Mouse (Mus musculus) forebrain, embryonic 11.5 days (tissue): ENCODE data around the gene Mgme1. TPM values are rescaled to one million over a fixed set of nuclear protein-coding genes. Genes with fewer than 3 reads are reported as not detected.

Experiments used
- ATAC-seq: fragments of 200-750 bp; cut with Nextera tagmentation; replicated peaks from 2 replicates; pipeline ENCODE4 v1.8.0; 2017; ENCODE audit warnings: moderate TSS enrichment; ENCODE audit not compliant: low FRiP score
- DNase-seq: peaks from one replicate; pipeline ENCODE4 v3.0.0-alpha.2; 2017; ENCODE audit warnings: low spot score
- H3K27ac ChIP-seq: fragments of 300-500 bp; sonication (generic); 2 replicates; pipeline ENCODE4 v1.5.1; 2014; ENCODE audit warnings: low read depth, low read length
- H3K27me3 ChIP-seq: fragments of 300-500 bp; sonication (generic); 2 replicates; pipeline ENCODE4 v1.6.1; 2014; ENCODE audit warnings: mild to moderate bottlenecking, low read length, mixed read lengths; ENCODE audit not compliant: control insufficient read depth, insufficient read depth
- H3K36me3 ChIP-seq: fragments of 300-500 bp; sonication (generic); 2 replicates; pipeline ENCODE4 v1.6.1; 2014; ENCODE audit warnings: mild to moderate bottlenecking, low read length, moderate library complexity, mixed read lengths; ENCODE audit not compliant: control insufficient read depth, insufficient read depth
- H3K4me1 ChIP-seq: fragments of 300-500 bp; sonication (generic); replicated peaks from 2 replicates; pipeline ENCODE4 v1.6.1; 2014; ENCODE audit warnings: low read length, mixed read lengths; ENCODE audit not compliant: control insufficient read depth, insufficient read depth
- H3K4me2 ChIP-seq: fragments of 300-500 bp; sonication (generic); 2 replicates; pipeline ENCODE4 v1.6.1; 2014; ENCODE audit warnings: low read depth, mild to moderate bottlenecking, low read length, moderate library complexity, mixed read lengths; ENCODE audit not compliant: severe bottlenecking
- H3K4me3 ChIP-seq: fragments of 300-500 bp; sonication (generic); 2 replicates; pipeline ENCODE4 v1.5.1; 2014; ENCODE audit warnings: low read depth, low read length
- H3K9ac ChIP-seq: fragments of 300-500 bp; sonication (generic); 2 replicates; pipeline ENCODE4 v1.6.1; 2014; ENCODE audit warnings: low read length
- H3K9me3 ChIP-seq: fragments of 300-500 bp; sonication (generic); 2 replicates; pipeline ENCODE4 v1.6.1; 2016; ENCODE audit warnings: low read length, mixed read lengths; ENCODE audit not compliant: control insufficient read depth
- WGBS: fragments of 180-500 bp; shearing (Covaris S2); extraction: QIAGEN DNeasy Blood & Tissue Kit; methylation state at CpG from one replicate; pipeline ENCODE4 v1.1.7; 2014; 5-methylcytosine and 5-hydroxymethylcytosine counted together
- polyA plus RNA-seq: library from polyadenylated mRNA; unstranded; fragments of >200 nt; fragmentation: Nextera tagmentation; extraction: Ambion mirVana; gene quantifications from 2 replicates; pipeline ENCODE4 v1.2.1, GENCODE M21; 2014

Mgme1 gene
- polyA plus RNA-seq, 1 experiment from 2014 or later, result 19.9 TPM

GRCm38 (mm10) chr2:144268446-144269305 lies 1.8 kb upstream of the Mgme1 start:
- Histone ChIP-seq H3K27me3 (no peaks in the 10 kb centered on the region), H3K9me3 (no peaks in the 10 kb centered on the region), H3K4me1 (no peaks in the 10 kb centered on the region), H3K27ac (no peak overlapping the region), H3K4me2 (peak overlapping the region; percentile 67), H3K36me3 (no peaks in the 10 kb centered on the region), H3K4me3 (peak overlapping the region; percentile 75), H3K9ac (peak overlapping the region; percentile 94)
- no peak for DNase-seq
- WGBS, result 8% methylated on average over 6 of the region's 6 CpGs
- ATAC-seq, result no peak

GRCm38 (mm10) chr2:144269306-144269650 lies 1.2 kb upstream of the Mgme1 start:
- ATAC-seq (no peak), DNase-seq (no peak)
- H3K4me1 ChIP-seq, result no peaks in the 10 kb centered on the region
- 2% methylated on average over 11 of the region's 11 CpGs for WGBS
- peak overlapping the region; percentile 94 for H3K9ac ChIP-seq
- H3K4me2 ChIP-seq, result peak overlapping the region; percentile 67
- H3K4me3 ChIP-seq, result peak overlapping the region; percentile 75
- no peaks in the 10 kb centered on the region for H3K36me3 ChIP-seq
- no peaks in the 10 kb centered on the region for H3K27me3 ChIP-seq
- H3K9me3 ChIP-seq, result no peaks in the 10 kb centered on the region
- no peak overlapping the region for H3K27ac ChIP-seq

GRCm38 (mm10) chr2:144269679-144270475 lies 586 bp upstream of the Mgme1 start:
- H3K4me2 ChIP-seq, result peak overlapping the region; percentile 67
- H3K4me3 ChIP-seq, result peak overlapping the region; percentile 75
- H3K4me1 ChIP-seq, result no peaks in the 10 kb centered on the region
- H3K27ac ChIP-seq, result peak overlapping the region; percentile 87
- peak overlapping the region; percentile 94 for H3K9ac ChIP-seq
- WGBS, result under 1% methylated on average over 32 of the region's 33 CpGs
- H3K9me3 ChIP-seq, result no peaks in the 10 kb centered on the region
- H3K36me3 ChIP-seq, result no peaks in the 10 kb centered on the region
- peak; percentile 14 for ATAC-seq
- no peak for DNase-seq
- H3K27me3 ChIP-seq, result no peaks in the 10 kb centered on the region

GRCm38 (mm10) chr2:144272088-144272487 lies 1.6 kb downstream of the Mgme1 start:
- Histone ChIP-seq H3K27ac (no peak overlapping the region), H3K9me3 (no peaks in the 10 kb centered on the region), H3K4me3 (no peak overlapping the region), H3K27me3 (no peaks in the 10 kb centered on the region), H3K9ac (no peak overlapping the region), H3K36me3 (no peaks in the 10 kb centered on the region), H3K4me2 (no peak overlapping the region), H3K4me1 (no peaks in the 10 kb centered on the region)
- no peak for DNase-seq
- WGBS, result 93% methylated on average over 12 of the region's 12 CpGs
- ATAC-seq, result no peak

GRCm38 (mm10) chr2:144274741-144275140 lies 4.3 kb downstream of the Mgme1 start:
- DNase-seq, result no peak
- Histone ChIP-seq H3K9ac (no peak overlapping the region), H3K27ac (no peak overlapping the region), H3K36me3 (no peaks in the 10 kb centered on the region), H3K9me3 (no peaks in the 10 kb centered on the region), H3K27me3 (no peaks in the 10 kb centered on the region), H3K4me2 (no peak overlapping the region), H3K4me1 (no peaks in the 10 kb centered on the region), H3K4me3 (no peak overlapping the region)
- ATAC-seq, result no peak
- WGBS, result 71% methylated on average over 8 of the region's 8 CpGs

- ATAC-seq, result no peak
- no peak overlapping the region for H3K9ac ChIP-seq
- no peak for DNase-seq
- H3K4me1 ChIP-seq, result no peaks in the 10 kb centered on the region
- no peak overlapping the region for H3K27ac ChIP-seq
- H3K27me3 ChIP-seq, result no peaks in the 10 kb centered on the region
- H3K4me3 ChIP-seq, result no peak overlapping the region
- H3K36me3 ChIP-seq, result no peaks in the 10 kb centered on the region
- H3K4me2 ChIP-seq, result no peak overlapping the region
- H3K9me3 ChIP-seq, result no peaks in the 10 kb centered on the region
- WGBS, result 95% methylated on average over 3 of the region's 3 CpGs
These were observed 6.4 kb downstream of the Mgme1 start for GRCm38 (mm10) chr2:144276885-144277284.

GRCm38 (mm10) chr2:144279742-144280141 lies 9.3 kb downstream of the Mgme1 start:
- no peaks in the 10 kb centered on the region for H3K27me3 ChIP-seq
- H3K36me3 ChIP-seq, result no peaks in the 10 kb centered on the region
- H3K4me2 ChIP-seq, result no peak overlapping the region
- H3K9ac ChIP-seq, result no peak overlapping the region
- no peaks in the 10 kb centered on the region for H3K9me3 ChIP-seq
- ATAC-seq (no peak), DNase-seq (no peak)
- no peak overlapping the region for H3K27ac ChIP-seq
- 91% methylated on average over 5 of the region's 5 CpGs for WGBS
- no peak overlapping the region for H3K4me3 ChIP-seq
- no peaks in the 10 kb centered on the region for H3K4me1 ChIP-seq

- H3K27me3 ChIP-seq, result no peaks in the 10 kb centered on the region
- no peak overlapping the region for H3K4me2 ChIP-seq
- ATAC-seq, result no peak
- no peak for DNase-seq
- H3K4me3 ChIP-seq, result no peak overlapping the region
- 83% methylated on average over 3 of the region's 3 CpGs for WGBS
- H3K36me3 ChIP-seq, result no peaks in the 10 kb centered on the region
- no peak overlapping the region for H3K27ac ChIP-seq
- H3K9me3 ChIP-seq, result no peaks in the 10 kb centered on the region
- no peak overlapping the region for H3K9ac ChIP-seq
- no peaks in the 10 kb centered on the region for H3K4me1 ChIP-seq
These were observed 10.1 kb downstream of the Mgme1 start for GRCm38 (mm10) chr2:144280568-144280967.
